Mouse (Mus musculus) limb, embryonic 11.5 days (tissue): ENCODE measurements around the gene Ltc4s. TPM values are rescaled to one million over a fixed set of nuclear protein-coding genes. Genes with fewer than 3 reads are reported as not detected.

Experiments
- ATAC-seq: fragments of 200-750 bp; cut with Nextera tagmentation; 2 replicates; pipeline ENCODE4 v1.8.0; 2017; ENCODE audit warnings: low read depth; ENCODE audit not compliant: insufficient number of reproducible peaks, low FRiP score, low TSS enrichment
- DNase-seq: peaks from one replicate; pipeline ENCODE4 v3.0.0-alpha.2; 2015; ENCODE audit warnings: low spot score
- H3K27ac ChIP-seq: fragments of 300-500 bp; sonication (generic); replicated peaks from 2 replicates; pipeline ENCODE4 v1.5.1; 2014; ENCODE audit warnings: low read depth, mild to moderate bottlenecking, low read length
- H3K27me3 ChIP-seq: fragments of 300-500 bp; sonication (generic); 2 replicates; pipeline ENCODE4 v1.6.1; 2014; ENCODE audit warnings: mild to moderate bottlenecking, low read length, mixed read lengths; ENCODE audit not compliant: control insufficient read depth, insufficient read depth
- H3K36me3 ChIP-seq: fragments of 300-500 bp; sonication (generic); 2 replicates; pipeline ENCODE4 v1.6.1; 2014; ENCODE audit warnings: mild to moderate bottlenecking, low read length, moderate library complexity, mixed read lengths; ENCODE audit not compliant: control insufficient read depth, insufficient read depth
- H3K4me1 ChIP-seq: fragments of 300-500 bp; sonication (generic); 2 replicates; pipeline ENCODE4 v1.6.1; 2014; ENCODE audit warnings: low read length, mixed read lengths; ENCODE audit not compliant: control insufficient read depth, insufficient read depth
- H3K4me2 ChIP-seq: fragments of 300-500 bp; sonication (generic); 2 replicates; pipeline ENCODE4 v1.6.1; 2014; ENCODE audit warnings: low read depth, mild to moderate bottlenecking, moderate library complexity; ENCODE audit not compliant: severe bottlenecking
- H3K4me3 ChIP-seq: fragments of 300-500 bp; sonication (generic); 2 replicates; pipeline ENCODE4 v1.5.1; 2014; ENCODE audit warnings: low read depth, low read length
- H3K9ac ChIP-seq: fragments of 300-500 bp; sonication (generic); 2 replicates; pipeline ENCODE4 v1.6.1; 2014; ENCODE audit warnings: mild to moderate bottlenecking, low read length
- H3K9me3 ChIP-seq: fragments of 300-500 bp; sonication (generic); 2 replicates; pipeline ENCODE4 v1.6.1; 2016; ENCODE audit warnings: low read length; ENCODE audit not compliant: control insufficient read depth
- WGBS: fragments of 180-500 bp; shearing (Covaris S2); extraction: QIAGEN DNeasy Blood & Tissue Kit; methylation state at CpG from one replicate; pipeline ENCODE4 v1.1.7; 2014; 5-methylcytosine and 5-hydroxymethylcytosine counted together
- polyA plus RNA-seq: library from polyadenylated mRNA; unstranded; fragments of >200 nt; fragmentation: Nextera tagmentation; extraction: Ambion mirVana; gene quantifications from 2 replicates; pipeline ENCODE4 v1.2.1, GENCODE M21; 2014

The Ltc4s gene
- polyA plus RNA-seq, 1 experiment from 2014 or later: 0.57 TPM

GRCm38 (mm10) chr11:50224671-50225530 is 13.5 kb downstream of the Ltc4s start:
- H3K4me3 ChIP-seq: peak overlapping the region; percentile 70
- no peaks in the 10 kb centered on the region for H3K27me3 ChIP-seq
- no peaks in the 10 kb centered on the region for H3K36me3 ChIP-seq
- H3K4me2 ChIP-seq: peak overlapping the region; percentile 91
- H3K9me3 ChIP-seq: no peaks in the 10 kb centered on the region
- peaks cover 42% of the 10 kb centered on the region for H3K4me1 ChIP-seq
- peak overlapping the region; percentile 93 for H3K9ac ChIP-seq
- peak overlapping the region; percentile 70; the same call in 1 of the 2 replicates for H3K27ac ChIP-seq
- peak; percentile 78 for ATAC-seq
- under 1% methylated on average over 68 of the region's 70 CpGs for WGBS
- peak; percentile 84 for DNase-seq

DNA sequence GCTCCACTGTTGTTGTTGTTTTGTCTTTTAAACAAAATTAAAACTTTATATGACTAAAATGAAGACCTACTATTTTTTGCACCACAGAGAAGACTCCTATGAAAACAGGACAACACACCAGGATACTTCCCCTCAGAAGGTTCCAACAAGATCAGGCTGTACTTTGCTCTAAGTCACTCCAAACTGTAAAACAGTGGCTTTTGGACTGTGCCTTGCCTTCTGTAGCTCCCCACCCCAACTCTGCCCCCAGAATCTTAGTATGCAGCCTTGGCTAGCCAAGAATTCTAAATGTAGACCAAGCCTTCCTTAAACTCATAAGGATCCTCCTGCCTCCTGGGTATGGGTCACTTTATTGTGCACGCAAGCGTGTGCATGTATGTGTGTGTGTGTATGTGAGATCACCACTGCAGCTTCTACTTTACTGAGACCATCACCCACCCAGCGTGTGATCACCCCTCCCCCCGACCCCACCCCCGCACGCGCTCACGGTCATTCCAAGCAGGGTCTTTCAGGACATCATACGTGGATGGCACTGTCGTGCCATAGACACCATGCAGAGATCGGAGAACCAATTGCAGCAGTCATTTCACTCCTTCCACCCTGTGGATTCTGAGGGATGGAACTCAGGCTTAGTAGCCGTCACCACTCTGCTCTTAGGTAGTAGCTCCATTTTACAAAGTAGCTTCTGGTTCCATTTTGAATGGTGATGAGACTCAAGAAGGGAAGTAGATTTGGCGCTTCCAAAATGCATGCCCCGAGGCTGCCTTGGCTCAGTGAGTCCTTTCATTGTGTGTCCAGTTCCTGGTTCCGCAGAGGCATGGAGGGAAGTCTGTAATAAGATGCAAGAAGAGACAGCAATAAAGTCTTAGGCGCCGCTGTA is 14.4 kb downstream of the Ltc4s start:
- Histone ChIP-seq H3K36me3 (no peaks in the 10 kb centered on the region), H3K4me3 (peak overlapping the region; percentile 70), H3K27ac (peak overlapping the region; percentile 70; the same call in 1 of the 2 replicates), H3K4me2 (peak overlapping the region; percentile 91), H3K27me3 (no peaks in the 10 kb centered on the region), H3K4me1 (peaks cover 34% of the 10 kb centered on the region), H3K9ac (peak overlapping the region; percentile 93), H3K9me3 (no peaks in the 10 kb centered on the region)
- WGBS: 7% methylated on average over 17 of the region's 17 CpGs
- DNase-seq: no peak
- ATAC-seq: no peak

- 52% methylated on average over 7 of the region's 7 CpGs for WGBS
- Histone ChIP-seq H3K9me3 (no peaks in the 10 kb centered on the region), H3K4me2 (no peak overlapping the region), H3K27me3 (no peaks in the 10 kb centered on the region), H3K27ac (no peak overlapping the region), H3K36me3 (no peaks in the 10 kb centered on the region), H3K4me3 (no peak overlapping the region), H3K4me1 (peaks cover 26% of the 10 kb centered on the region), H3K9ac (no peak overlapping the region)
- ATAC-seq: no peak
- DNase-seq: no peak
Observed at GRCm38 (mm10) chr11:50222559-50223276, 15.7 kb downstream of the Ltc4s start.

- no peak overlapping the region for H3K27ac ChIP-seq
- ATAC-seq: no peak
- no peaks in the 10 kb centered on the region for H3K9me3 ChIP-seq
- H3K4me1 ChIP-seq: peaks cover 26% of the 10 kb centered on the region
- 52% methylated on average over 2 of the region's 2 CpGs for WGBS
- no peaks in the 10 kb centered on the region for H3K36me3 ChIP-seq
- H3K9ac ChIP-seq: no peak overlapping the region
- H3K4me2 ChIP-seq: no peak overlapping the region
- no peaks in the 10 kb centered on the region for H3K27me3 ChIP-seq
- no peak overlapping the region for H3K4me3 ChIP-seq
- no peak for DNase-seq
Observed at GRCm38 (mm10) chr11:50219833-50220232, 18.6 kb downstream of the Ltc4s start.

DNA sequence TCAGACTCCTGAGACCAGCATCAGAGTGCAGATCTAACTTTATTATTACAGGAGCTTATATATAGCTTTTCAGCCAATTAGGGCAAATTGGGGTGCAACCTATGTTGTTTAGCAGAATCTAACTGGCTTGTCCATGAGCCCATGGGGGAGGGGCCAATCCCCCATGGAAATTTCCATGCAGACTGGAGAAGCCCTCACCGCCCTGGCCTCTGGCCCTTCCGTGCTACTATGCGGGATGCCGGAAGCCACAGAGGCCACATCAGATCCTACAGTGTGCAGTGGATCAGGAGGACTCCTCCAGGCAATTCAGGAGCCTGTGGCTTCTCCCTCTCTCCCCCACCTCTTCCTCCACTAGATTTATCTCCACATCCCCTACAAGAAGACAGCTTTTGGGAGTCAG is 20.6 kb downstream of the Ltc4s start:
- Histone ChIP-seq H3K4me3 (no peak overlapping the region), H3K4me1 (peaks cover 15% of the 10 kb centered on the region), H3K9ac (no peak overlapping the region), H3K27me3 (no peaks in the 10 kb centered on the region), H3K4me2 (no peak overlapping the region), H3K9me3 (no peaks in the 10 kb centered on the region), H3K27ac (no peak overlapping the region), H3K36me3 (no peaks in the 10 kb centered on the region)
- 64% methylated on average over 4 of the region's 4 CpGs for WGBS
- DNase-seq (no peak), ATAC-seq (no peak)

DNA sequence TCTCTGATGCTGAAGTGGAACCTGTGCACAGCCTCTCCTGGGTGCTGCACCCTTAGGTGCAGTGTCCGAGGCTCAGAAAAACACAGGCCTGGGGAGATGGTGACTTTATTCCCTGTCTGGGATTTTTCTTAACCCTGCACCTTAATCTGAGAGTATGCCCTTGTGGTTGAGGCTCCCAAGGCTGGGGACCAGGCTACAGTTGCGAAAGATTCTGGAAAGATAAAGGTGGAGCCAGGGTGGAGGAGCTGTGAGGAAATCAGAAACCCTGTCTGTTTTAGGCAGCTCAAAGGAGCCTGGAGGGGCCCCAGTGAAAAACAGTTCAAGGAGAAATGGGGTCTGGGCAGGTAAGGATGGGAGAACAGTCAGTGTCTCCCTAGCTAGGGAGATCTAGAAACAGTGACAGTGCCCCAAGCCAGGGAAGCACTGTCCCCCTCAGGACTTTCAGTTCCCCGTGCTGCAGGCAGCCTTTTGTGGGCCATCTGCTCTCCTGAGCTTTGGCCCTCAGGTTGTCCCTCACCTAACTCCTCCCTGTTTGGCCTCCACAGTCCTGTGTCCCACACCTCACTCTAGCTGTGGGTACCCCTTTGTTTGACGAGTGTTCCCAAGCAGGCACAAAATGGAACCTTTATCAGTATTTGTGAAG is 21.6 kb downstream of the Ltc4s start:
- H3K4me2 ChIP-seq: no peak overlapping the region
- peaks cover 15% of the 10 kb centered on the region for H3K4me1 ChIP-seq
- H3K9ac ChIP-seq: no peak overlapping the region
- H3K27me3 ChIP-seq: no peaks in the 10 kb centered on the region
- WGBS: 68% methylated on average over 4 of the region's 4 CpGs
- ATAC-seq: no peak
- no peak for DNase-seq
- no peak overlapping the region for H3K4me3 ChIP-seq
- H3K27ac ChIP-seq: no peak overlapping the region
- H3K9me3 ChIP-seq: no peaks in the 10 kb centered on the region
- no peaks in the 10 kb centered on the region for H3K36me3 ChIP-seq

DNA sequence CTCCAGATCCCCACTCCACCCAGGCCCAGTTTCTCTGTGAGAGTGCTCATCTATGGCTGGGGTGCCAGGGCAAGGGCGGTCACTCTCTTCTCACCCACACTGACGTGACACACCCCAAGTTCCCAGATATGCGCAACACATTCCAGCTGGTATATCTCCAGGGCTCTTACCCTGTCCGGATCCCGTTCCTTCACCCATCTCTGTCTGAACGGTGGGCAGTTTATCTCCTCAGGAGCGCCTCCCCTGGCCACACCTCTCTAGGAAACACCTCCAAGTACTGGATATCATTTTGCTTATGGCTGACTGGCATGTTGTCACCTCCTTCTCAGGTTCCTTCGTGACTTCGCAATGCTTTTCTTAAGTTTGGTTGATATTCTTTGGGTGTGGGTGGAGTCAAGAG is 22.8 kb downstream of the Ltc4s start:
- no peak overlapping the region for H3K27ac ChIP-seq
- H3K9ac ChIP-seq: no peak overlapping the region
- DNase-seq: no peak
- H3K4me1 ChIP-seq: peaks cover 15% of the 10 kb centered on the region
- H3K4me3 ChIP-seq: no peak overlapping the region
- 17% methylated on average over 9 of the region's 9 CpGs for WGBS
- no peaks in the 10 kb centered on the region for H3K27me3 ChIP-seq
- H3K36me3 ChIP-seq: no peaks in the 10 kb centered on the region
- no peak overlapping the region for H3K4me2 ChIP-seq
- no peak for ATAC-seq
- no peaks in the 10 kb centered on the region for H3K9me3 ChIP-seq

DNA sequence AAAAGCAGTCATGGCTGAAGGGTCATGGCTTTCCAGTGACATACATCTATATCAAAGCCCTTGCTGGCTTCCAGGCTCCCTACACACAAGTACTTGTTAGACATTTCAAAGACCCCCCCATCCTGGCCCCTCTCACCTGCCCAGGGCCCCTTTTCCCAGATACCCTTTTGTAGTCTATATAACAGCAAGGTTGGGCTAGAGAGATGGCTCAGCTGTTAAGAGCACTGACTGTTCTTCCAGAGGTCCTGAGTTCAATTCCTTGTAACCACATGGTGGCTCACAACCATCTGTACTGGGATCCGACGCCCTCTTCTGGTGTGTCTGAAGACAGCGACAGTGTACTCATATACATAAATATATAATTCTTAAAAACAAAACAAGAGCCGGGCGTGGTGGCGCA is 23.8 kb downstream of the Ltc4s start:
- Histone ChIP-seq H3K4me1 (peaks cover 15% of the 10 kb centered on the region), H3K27ac (no peak overlapping the region), H3K27me3 (no peaks in the 10 kb centered on the region), H3K4me3 (no peak overlapping the region), H3K9ac (no peak overlapping the region), H3K36me3 (no peaks in the 10 kb centered on the region), H3K4me2 (no peak overlapping the region), H3K9me3 (no peaks in the 10 kb centered on the region)
- DNase-seq: no peak
- WGBS: 88% methylated on average over 6 of the region's 6 CpGs
- no peak for ATAC-seq
